Mouse (Mus musculus) myocyte (in vitro differentiated cells): ENCODE results near the gene Galnt6. TPM values are rescaled to one million over a fixed set of nuclear protein-coding genes. Genes with fewer than 3 reads are reported as not detected.

ENCODE experiments used
- H3K27me3 ChIP-seq: one replicate; pipeline ENCODE4 v1.6.1; 2011; ENCODE audit not compliant: control insufficient read depth, insufficient read depth, insufficient read length
- H3K36me3 ChIP-seq: one replicate; pipeline ENCODE4 v1.6.1; 2011; ENCODE audit not compliant: control insufficient read depth, insufficient read depth
- H3K4me2 ChIP-seq: one replicate; pipeline ENCODE4 v1.6.1; 2011; ENCODE audit warnings: low read depth, control low read depth
- H3K4me3 ChIP-seq: one replicate; pipeline ENCODE4 v1.5.1; 2011; ENCODE audit warnings: mild to moderate bottlenecking, control low read depth, moderate library complexity
- H3K79me2 ChIP-seq: one replicate; pipeline ENCODE4 v1.6.1; 2011; ENCODE audit not compliant: control insufficient read depth, insufficient read depth
- H3ac ChIP-seq: one replicate; pipeline ENCODE4 v1.6.1; 2011; ENCODE audit not compliant: control insufficient read depth, insufficient read length
- CEBPB ChIP-seq: IDR thresholded peaks from 2 replicates; pipeline ENCODE4 v1.6.1; 2011; ENCODE audit warnings: mild to moderate bottlenecking, moderate library complexity; ENCODE audit not compliant: poor library complexity, insufficient read depth, severe bottlenecking
- E2F4 ChIP-seq: IDR thresholded peaks from one replicate; pipeline ENCODE4 v1.6.1; 2011; ENCODE audit warnings: mild to moderate bottlenecking, control low read depth, moderate library complexity; ENCODE audit not compliant: insufficient read depth
- MAX ChIP-seq: IDR thresholded peaks from one replicate; pipeline ENCODE4 v1.6.1; 2011; ENCODE audit warnings: low read depth, mild to moderate bottlenecking, control low read depth
- MYOD1 ChIP-seq, 3 experiments: IDR thresholded peaks; one replicate each; pipeline ENCODE4 v1.6.1; 2011; ENCODE audit warnings: control low read depth in 2 of 3, low read depth in 2 of 3, mild to moderate bottlenecking in 2 of 3, moderate library complexity in 1 of 3; ENCODE audit not compliant: insufficient read length in 2 of 3, control insufficient read depth in 1 of 3
- MYOG ChIP-seq, 3 experiments: IDR thresholded peaks; one replicate each; pipeline ENCODE4 v1.6.1; 2011; ENCODE audit warnings: control low read depth in 2 of 3, low read depth in 2 of 3, mild to moderate bottlenecking in 2 of 3; ENCODE audit not compliant: insufficient read length in 2 of 3, control insufficient read depth in 1 of 3, insufficient read depth in 1 of 3
- POLR2A ChIP-seq: IDR thresholded peaks from one replicate; pipeline ENCODE4 v1.6.1; 2011; ENCODE audit warnings: low read depth, mild to moderate bottlenecking, control low read depth, moderate library complexity; ENCODE audit not compliant: insufficient read length
- POLR2AphosphoS2 ChIP-seq: IDR thresholded peaks from one replicate; pipeline ENCODE4 v1.6.1; 2011; ENCODE audit warnings: low read depth, control low read depth; ENCODE audit not compliant: insufficient read length
- REST ChIP-seq: IDR thresholded peaks from one replicate; pipeline ENCODE4 v1.6.1; 2011; ENCODE audit warnings: mild to moderate bottlenecking, control low read depth, moderate library complexity; ENCODE audit not compliant: insufficient read depth, insufficient read length
- SRF ChIP-seq: IDR thresholded peaks from one replicate; pipeline ENCODE4 v1.6.1; 2011; ENCODE audit warnings: low read depth; ENCODE audit not compliant: control insufficient read depth, insufficient read length
- TCF12 ChIP-seq: IDR thresholded peaks from one replicate; pipeline ENCODE4 v1.6.1; 2011; ENCODE audit warnings: mild to moderate bottlenecking, control low read depth; ENCODE audit not compliant: poor library complexity, insufficient read depth, severe bottlenecking
- TCF3 ChIP-seq: IDR thresholded peaks from one replicate; pipeline ENCODE4 v1.6.1; 2011; ENCODE audit warnings: low read depth, control low read depth; ENCODE audit not compliant: insufficient read length
- USF1 ChIP-seq: IDR thresholded peaks from one replicate; pipeline ENCODE4 v1.6.1; 2011; ENCODE audit warnings: low read depth, mild to moderate bottlenecking, control low read depth, moderate library complexity
- polyA plus RNA-seq: library from polyadenylated mRNA; unstranded; fragments of >200 nt; fragmentation: generic; extraction: Trizol; gene quantifications from one replicate; pipeline ENCODE4 v1.2.1, GENCODE M21; 2012; ENCODE audit warnings: missing spikeins

The Galnt6 gene
- polyA plus RNA-seq, 1 experiment, result 26.0 TPM

DNA sequence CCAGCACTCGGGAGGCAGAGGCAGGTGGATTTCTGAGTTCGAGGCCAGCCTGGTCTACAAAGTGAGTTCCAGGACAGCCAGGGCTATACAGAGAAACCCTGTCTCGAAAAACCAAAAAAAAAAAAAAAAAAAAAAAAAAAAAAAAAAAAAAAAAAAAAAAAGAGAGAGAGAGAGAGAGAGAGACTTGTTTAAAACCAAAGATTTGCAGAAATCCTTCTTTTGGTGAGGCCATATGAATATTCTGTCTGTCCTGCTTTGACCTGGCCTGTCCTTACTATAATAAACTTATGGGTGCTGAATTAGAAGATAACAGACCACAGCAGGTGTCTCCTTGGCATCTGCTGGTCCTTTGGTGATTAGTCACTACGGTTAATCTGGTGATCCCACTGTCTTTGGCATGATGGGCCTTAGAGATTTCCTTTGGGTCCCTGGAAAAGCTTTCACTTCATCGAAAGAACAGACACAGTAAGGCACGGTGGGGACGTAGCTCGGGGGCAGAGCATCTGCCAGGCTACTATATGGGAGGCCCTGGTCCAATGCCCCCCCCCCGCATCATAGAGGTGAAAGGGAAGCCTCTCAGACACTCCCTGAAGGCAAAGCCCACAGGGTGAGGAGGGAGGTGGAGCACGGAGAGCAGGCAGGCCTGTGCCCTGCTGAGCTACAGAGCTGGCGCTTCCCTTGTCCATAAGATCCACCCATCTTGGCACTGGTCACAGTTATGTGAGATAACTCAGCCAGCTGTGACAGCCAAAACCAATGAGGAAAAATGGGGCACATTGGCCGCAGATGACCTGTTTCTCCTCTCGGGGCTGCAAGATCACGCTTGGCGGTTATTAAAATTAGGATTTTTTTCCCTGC lies 6.1 kb upstream of the Galnt6 start:
- Histone ChIP-seq H3K36me3 (no peaks in the 10 kb centered on the region), H3K27me3 (no peaks in the 10 kb centered on the region), H3K4me2 (peak overlapping the region; percentile 71), H3ac (no peak overlapping the region), H3K4me3 (peak overlapping the region; percentile 0), H3K79me2 (no peaks in the 10 kb centered on the region)
- peak; percentile 93 for TF ChIP-seq TCF12
- TF ChIP-seq REST, result no peak
- TF ChIP-seq E2F4, result no peak
- TF ChIP-seq MYOD1 (IDR thresholded peaks at IDR 0.05; ENCODE audit: control insufficient read depth in 1 of 3, insufficient read length in 2 of 3, low read depth in 2 of 3), result peak; percentile 94 to 99 (median 98)
- TF ChIP-seq SRF, result peak; percentile 50
- TF ChIP-seq USF1, result no peak
- TF ChIP-seq MYOG (IDR thresholded peaks at IDR 0.05; ENCODE audit: control insufficient read depth in 1 of 3, insufficient read depth in 1 of 3, insufficient read length in 2 of 3, low read depth in 2 of 3), result peak; percentile 64 to 88 (median 86)
- no peak for TF ChIP-seq MAX
- 0 out of 2 replicates have a peak, but pooled peaks have one; percentile 28 for TF ChIP-seq CEBPB
- TF ChIP-seq POLR2AphosphoS2, result peak; percentile 66
- TF ChIP-seq TCF3, result peak; percentile 34
- TF ChIP-seq POLR2A, result peak; percentile 71

DNA sequence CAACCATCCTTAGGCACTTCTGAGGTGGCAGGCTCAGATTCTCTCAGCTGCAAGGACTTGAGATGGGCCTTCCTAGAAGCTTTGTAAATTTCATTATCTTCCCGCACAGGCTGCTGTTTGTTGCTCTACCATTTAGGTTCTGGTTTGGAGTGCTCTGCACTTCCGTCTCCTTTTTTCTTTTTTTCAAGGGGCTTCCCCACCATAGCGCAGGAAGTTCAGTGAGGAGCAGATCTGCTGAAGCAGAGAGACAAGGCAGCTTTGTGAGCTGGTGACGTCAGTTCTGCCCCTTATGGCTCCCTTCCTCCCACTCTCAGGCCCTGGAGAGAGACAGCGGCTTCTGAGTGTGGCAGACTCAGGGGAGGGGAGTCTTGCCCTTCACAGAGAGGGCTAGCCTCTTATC lies 3.4 kb upstream of the Galnt6 start:
- Histone ChIP-seq H3K36me3 (no peaks in the 10 kb centered on the region), H3K79me2 (no peaks in the 10 kb centered on the region), H3K4me2 (no peak overlapping the region), H3ac (no peak overlapping the region), H3K27me3 (no peaks in the 10 kb centered on the region), H3K4me3 (no peak overlapping the region)
- no peak for TF ChIP-seq POLR2A
- TF ChIP-seq POLR2AphosphoS2, result no peak
- no peak for TF ChIP-seq MYOD1 (IDR thresholded peaks at IDR 0.05; ENCODE audit: control insufficient read depth in 1 of 3, insufficient read length in 2 of 3, low read depth in 2 of 3)
- TF ChIP-seq MAX, result no peak

DNA sequence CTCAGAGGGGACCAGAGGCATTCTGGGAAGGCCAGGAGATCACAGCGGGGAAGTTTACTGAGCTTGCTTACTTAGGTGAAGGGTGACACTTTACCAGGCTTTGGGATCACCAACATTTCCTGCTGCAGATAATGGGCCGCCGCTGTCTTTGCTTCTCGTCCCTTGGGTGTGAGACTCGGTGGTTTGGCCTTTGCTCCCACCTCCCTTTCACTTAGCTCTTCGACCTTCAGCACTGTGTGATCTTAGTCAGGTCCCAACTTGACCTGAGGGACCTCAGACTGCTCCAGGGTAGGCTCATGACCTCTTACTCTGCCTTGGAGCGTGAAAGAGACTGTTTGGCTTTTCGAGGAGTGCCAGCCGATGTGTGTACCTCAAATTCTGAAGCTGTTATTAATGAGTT lies 1.9 kb upstream of the Galnt6 start:
- Histone ChIP-seq H3K27me3 (no peaks in the 10 kb centered on the region), H3K4me2 (no peak overlapping the region), H3K79me2 (no peaks in the 10 kb centered on the region), H3ac (no peak overlapping the region), H3K4me3 (no peak overlapping the region), H3K36me3 (no peaks in the 10 kb centered on the region)
- TF ChIP-seq MYOD1 (IDR thresholded peaks at IDR 0.05; ENCODE audit: control insufficient read depth in 1 of 3, insufficient read length in 2 of 3, low read depth in 2 of 3), result no peak
- no peak for TF ChIP-seq SRF
- TF ChIP-seq POLR2A, result no peak
- no peak for TF ChIP-seq TCF12
- no peak for TF ChIP-seq CEBPB
- no peak for TF ChIP-seq MYOG (IDR thresholded peaks at IDR 0.05; ENCODE audit: control insufficient read depth in 1 of 3, insufficient read depth in 1 of 3, insufficient read length in 2 of 3, low read depth in 2 of 3)
- no peak for TF ChIP-seq REST
- no peak for TF ChIP-seq TCF3
- no peak for TF ChIP-seq MAX
- TF ChIP-seq POLR2AphosphoS2, result no peak
- TF ChIP-seq E2F4, result no peak
- no peak for TF ChIP-seq USF1

DNA sequence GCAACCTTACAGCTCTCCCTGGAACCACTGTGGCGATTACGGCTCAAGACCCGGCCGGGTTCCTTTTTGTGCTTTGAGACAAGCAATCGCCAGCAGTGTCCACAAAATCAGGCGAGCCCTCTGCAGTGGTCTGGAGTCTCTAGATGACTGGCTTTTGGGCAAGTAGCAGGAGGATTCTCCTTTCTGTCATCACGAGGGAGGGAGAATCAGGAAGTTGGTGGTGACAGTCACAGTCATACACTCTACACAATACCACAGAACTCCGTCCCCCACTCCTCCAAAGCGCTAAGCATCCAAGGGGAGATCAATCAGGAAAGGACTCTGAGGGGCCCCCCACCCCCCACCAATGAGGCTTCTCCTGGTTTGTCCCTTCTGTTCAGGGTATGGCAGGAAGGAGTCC lies 590 bp downstream of the Galnt6 start:
- Histone ChIP-seq H3K79me2 (no peaks in the 10 kb centered on the region), H3ac (no peak overlapping the region), H3K27me3 (no peaks in the 10 kb centered on the region), H3K36me3 (no peaks in the 10 kb centered on the region), H3K4me2 (no peak overlapping the region), H3K4me3 (no peak overlapping the region)
- TF ChIP-seq MYOD1 (IDR thresholded peaks at IDR 0.05; ENCODE audit: control insufficient read depth in 1 of 3, insufficient read length in 2 of 3, low read depth in 2 of 3), result no peak
- TF ChIP-seq MYOG (IDR thresholded peaks at IDR 0.05; ENCODE audit: control insufficient read depth in 1 of 3, insufficient read depth in 1 of 3, insufficient read length in 2 of 3, low read depth in 2 of 3), result no peak
- no peak for TF ChIP-seq MAX
- TF ChIP-seq TCF3, result no peak

DNA sequence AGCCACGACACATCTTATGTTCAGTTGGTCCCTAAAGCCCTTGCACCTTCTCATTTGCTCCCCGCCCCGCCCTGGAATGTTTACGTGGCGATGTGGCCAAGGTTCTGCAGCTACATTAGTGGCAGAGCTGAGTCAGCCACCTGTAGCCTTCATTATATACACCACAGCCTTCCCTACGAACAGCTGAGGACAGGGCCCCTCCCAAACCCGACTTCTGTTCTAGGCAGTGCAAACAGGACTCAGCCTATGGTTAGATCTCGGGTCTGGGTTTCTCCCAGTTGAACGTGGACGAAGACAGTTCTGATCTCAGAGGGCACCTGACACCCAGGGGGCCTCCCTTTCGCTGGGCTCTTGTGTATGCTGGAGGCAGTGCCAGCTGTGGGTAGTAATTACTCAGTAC lies 1.3 kb downstream of the Galnt6 start:
- Histone ChIP-seq H3K4me2 (peak overlapping the region; percentile 28), H3K79me2 (no peaks in the 10 kb centered on the region), H3K27me3 (no peaks in the 10 kb centered on the region), H3K36me3 (no peaks in the 10 kb centered on the region), H3ac (no peak overlapping the region), H3K4me3 (no peak overlapping the region)
- TF ChIP-seq POLR2AphosphoS2, result no peak
- TF ChIP-seq MYOG (IDR thresholded peaks at IDR 0.05; ENCODE audit: control insufficient read depth in 1 of 3, insufficient read depth in 1 of 3, insufficient read length in 2 of 3, low read depth in 2 of 3), result peak; percentile 4 to 84 (median 59)
- peak in 2 of 3 experiments; percentile 51 to 89 for TF ChIP-seq MYOD1 (IDR thresholded peaks at IDR 0.05; ENCODE audit: control insufficient read depth in 1 of 3, insufficient read length in 2 of 3, low read depth in 2 of 3)
- no peak for TF ChIP-seq MAX
- TF ChIP-seq TCF12, result peak; percentile 21
